Mouse (Mus musculus): ENCODE data around the gene Fibp. TPM values are rescaled to one million over a fixed set of nuclear protein-coding genes. Genes with fewer than 3 reads are reported as not detected.

The Fibp gene
- polyA plus RNA-seq, 1 experiment from 2014 or later, result 95.1 TPM

DNA sequence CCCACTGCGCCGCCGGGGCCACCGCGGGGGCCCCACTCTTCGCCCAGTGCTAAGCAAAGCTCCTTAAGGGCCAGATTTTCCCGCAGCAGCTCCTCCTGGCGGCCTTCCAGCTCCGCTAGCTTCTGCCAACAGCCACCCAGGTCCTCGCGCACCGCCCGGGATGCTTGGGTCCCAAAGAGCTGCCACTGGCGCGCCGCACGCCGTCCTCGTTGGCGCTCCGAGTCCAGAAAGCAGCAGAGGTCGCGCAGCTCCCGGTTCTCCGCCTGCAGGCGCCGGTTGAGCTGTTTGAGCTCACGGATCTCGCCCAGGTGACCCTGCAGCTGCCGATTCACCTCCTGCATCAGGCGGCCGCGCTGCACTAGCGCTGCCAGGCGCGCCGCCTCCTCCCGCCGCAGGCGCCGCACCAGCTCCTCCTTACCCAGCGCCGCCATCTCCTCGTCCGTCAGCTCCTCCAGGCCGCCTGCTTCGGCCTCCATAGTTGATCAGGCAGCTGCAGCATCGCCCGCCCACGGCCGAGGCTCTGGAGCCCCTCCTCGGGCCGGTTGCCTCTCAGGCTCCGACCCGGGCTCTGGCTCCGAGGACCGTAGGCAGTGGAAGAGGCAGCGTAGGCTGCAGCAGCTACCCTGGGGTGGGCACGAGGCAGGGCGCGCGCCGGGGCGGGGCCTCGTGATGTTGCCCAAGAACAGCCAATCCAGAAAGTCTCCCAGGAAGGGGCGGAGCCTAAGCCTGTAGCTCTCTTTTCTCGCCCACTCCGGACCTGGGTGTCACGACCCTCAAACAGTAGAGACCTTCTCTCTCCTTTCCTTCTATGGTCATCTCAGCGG lies 3.3 kb upstream of the Fibp start:
- Histone ChIP-seq H3K4me3 (replicated peaks) (peak overlapping the region; percentile 88), H3K4me1 (replicated peaks) (peaks cover 32% of the 10 kb centered on the region), H3K9ac (peak overlapping the region; percentile 90), H3K9me3 (no peaks in the 10 kb centered on the region), H3K27ac (peak overlapping the region; percentile 92), H3K4me2 (replicated peaks) (peak overlapping the region; percentile 98), H3K36me3 (no peaks in the 10 kb centered on the region), H3K27me3 (replicated peaks) (no peaks in the 10 kb centered on the region)
- ATAC-seq, result peak; percentile 91
- under 1% methylated on average over 70 of the region's 70 CpGs for WGBS

DNA sequence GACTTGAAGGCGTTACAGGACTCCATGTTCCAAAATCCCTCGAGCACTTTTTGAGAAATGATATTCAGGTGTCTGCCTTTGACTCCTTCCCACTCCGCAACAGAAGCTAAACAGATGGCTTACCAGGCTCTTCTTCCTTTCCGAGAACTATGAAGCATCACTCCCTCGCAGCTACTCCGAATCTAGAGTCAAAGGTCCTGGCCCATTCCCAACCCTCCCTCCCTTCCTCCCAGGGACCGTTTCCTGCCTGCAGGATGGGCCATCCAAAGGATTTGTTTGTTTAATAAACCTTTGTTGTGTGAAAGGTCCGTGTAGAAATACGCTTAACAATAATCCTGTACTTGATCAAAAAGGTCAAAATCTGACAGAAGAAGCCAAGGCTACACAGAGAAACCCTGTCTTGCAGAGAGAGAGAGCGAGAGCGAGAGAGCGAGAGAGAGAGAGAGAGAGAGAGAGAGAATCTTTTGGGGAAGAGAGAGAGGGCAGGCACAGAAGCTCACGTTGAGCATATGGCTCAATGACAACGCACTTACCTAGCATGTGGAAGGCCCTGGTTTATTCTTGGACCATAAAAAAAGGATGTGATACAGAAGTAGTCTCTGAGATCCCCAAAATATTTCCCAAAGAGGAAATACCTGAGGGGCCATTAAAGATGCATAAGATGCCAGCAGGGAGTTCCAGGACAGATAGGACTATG lies 2.5 kb upstream of the Fibp start, which contains the start of gene Ccdc85b:
Gene Ccdc85b (minus strand): TSS at position 149 of the 697 bp plus-strand sequence.
- Histone ChIP-seq H3K27ac (peak within 1 kb of the TSS; percentile 92), H3K27me3 (replicated peaks) (no peaks in the 10 kb centered on the region), H3K4me3 (replicated peaks) (peak within 1 kb of the TSS; percentile 88), H3K9ac (peak within 1 kb of the TSS; percentile 90), H3K36me3 (no peaks in the 10 kb centered on the region; the same call in 1 of the 2 replicates), H3K4me2 (replicated peaks) (peak within 1 kb of the TSS; percentile 98), H3K9me3 (no peaks in the 10 kb centered on the region), H3K4me1 (replicated peaks) (peaks cover 32% of the 10 kb centered on the region)
- WGBS, result 13% methylated on average over 14 of the region's 14 CpGs
- no peak; the same call in 1 of the 2 replicates for ATAC-seq

DNA sequence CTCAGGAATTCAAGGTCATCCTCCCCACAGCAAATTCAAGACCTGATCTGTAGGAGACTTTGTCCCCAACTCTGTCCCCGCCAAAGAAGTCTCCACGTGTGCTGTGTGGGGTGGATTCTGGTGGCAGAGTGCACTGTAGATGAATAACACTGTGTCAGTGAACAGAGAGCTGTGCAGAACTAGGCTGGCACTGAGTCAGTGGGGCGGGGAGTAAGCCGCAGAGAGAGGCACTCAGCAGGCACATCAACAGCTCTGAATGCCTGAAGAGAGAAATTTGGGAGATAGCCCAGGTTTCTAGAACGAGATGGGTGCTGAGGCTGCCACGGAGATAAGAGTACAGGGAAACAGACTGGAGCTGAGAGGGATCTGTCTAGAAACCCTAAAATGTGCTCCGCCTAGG lies 1.4 kb upstream of the Fibp start:
- WGBS, result 63% methylated on average over 7 of the region's 7 CpGs
- no peaks in the 10 kb centered on the region for H3K27me3 ChIP-seq (replicated peaks)
- H3K9me3 ChIP-seq, result no peaks in the 10 kb centered on the region
- H3K4me2 ChIP-seq (replicated peaks), result no peak overlapping the region; the same call in 1 of the 2 replicates
- peaks cover 32% of the 10 kb centered on the region for H3K4me1 ChIP-seq (replicated peaks)
- no peak overlapping the region for H3K27ac ChIP-seq
- no peak for ATAC-seq
- H3K4me3 ChIP-seq (replicated peaks), result no peak overlapping the region
- H3K36me3 ChIP-seq, result peaks cover 3% of the 10 kb centered on the region; the same call in 1 of the 2 replicates
- no peak overlapping the region for H3K9ac ChIP-seq

DNA sequence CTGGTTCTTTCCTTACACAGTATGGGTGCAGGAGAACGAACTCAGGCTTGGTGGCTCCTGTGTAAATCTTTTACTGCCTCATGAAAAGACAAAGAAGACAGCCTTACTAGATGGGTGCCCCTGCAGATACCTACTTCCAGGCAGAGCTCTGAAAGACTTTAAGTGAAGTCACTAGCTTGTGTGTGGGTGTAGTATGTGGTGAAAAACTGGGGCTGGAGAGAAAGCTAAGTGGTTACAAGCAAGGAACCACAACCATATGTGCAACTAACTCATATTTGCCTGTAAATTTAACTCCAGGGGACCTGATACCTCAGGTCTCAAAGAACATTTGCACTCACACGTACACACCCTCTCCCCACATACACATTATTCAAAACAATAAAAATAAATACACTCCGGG lies 519 bp upstream of the Fibp start:
- peaks cover 27% of the 10 kb centered on the region for H3K4me1 ChIP-seq (replicated peaks)

DNA sequence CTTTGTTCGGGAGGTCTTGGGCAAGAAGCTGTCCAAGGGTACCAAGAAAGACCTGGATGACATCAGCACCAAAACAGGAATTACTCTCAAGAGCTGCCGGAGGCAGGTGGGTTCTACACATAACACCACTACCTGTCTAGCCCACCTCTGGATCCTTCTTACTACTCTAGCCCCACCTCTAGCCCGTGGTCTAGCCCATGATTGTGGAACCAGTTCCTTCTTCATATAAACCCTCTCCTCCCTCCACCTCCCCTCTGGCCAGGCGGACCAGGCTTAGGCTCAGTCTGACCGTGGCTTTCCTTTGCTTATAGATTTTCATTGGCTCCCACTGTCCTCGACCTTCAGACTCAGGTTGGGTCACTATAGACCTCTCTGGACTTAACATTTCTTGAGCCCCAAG lies 996 bp downstream of the Fibp start:
- peaks cover 13% of the 10 kb centered on the region for H3K4me1 ChIP-seq (replicated peaks)
- H3K9ac ChIP-seq, result no peak overlapping the region
- no peaks in the 10 kb centered on the region for H3K27me3 ChIP-seq (replicated peaks)
- H3K4me3 ChIP-seq (replicated peaks), result peak overlapping the region; percentile 58
- H3K9me3 ChIP-seq, result no peaks in the 10 kb centered on the region
- no peak overlapping the region for H3K27ac ChIP-seq
- peak overlapping the region; percentile 72 for H3K4me2 ChIP-seq (replicated peaks)
- peaks cover 17% of the 10 kb centered on the region; the same call in 1 of the 2 replicates for H3K36me3 ChIP-seq
- 76% methylated on average over 6 of the region's 6 CpGs for WGBS
- ATAC-seq, result no peak

More for the DNA sequence above, 519 bp upstream of the Fibp start:
- no peak overlapping the region for H3K27ac ChIP-seq
- H3K4me3 ChIP-seq (replicated peaks), result peak overlapping the region; percentile 58
- peak overlapping the region; percentile 72 for H3K4me2 ChIP-seq (replicated peaks)
- H3K9ac ChIP-seq, result peak overlapping the region; percentile 46
- no peaks in the 10 kb centered on the region for H3K27me3 ChIP-seq (replicated peaks)
- H3K36me3 ChIP-seq, result peaks cover 3% of the 10 kb centered on the region; the same call in 1 of the 2 replicates
- H3K9me3 ChIP-seq, result no peaks in the 10 kb centered on the region
- WGBS, result 22% methylated on average over 3 of the region's 3 CpGs
- no peak for ATAC-seq

DNA sequence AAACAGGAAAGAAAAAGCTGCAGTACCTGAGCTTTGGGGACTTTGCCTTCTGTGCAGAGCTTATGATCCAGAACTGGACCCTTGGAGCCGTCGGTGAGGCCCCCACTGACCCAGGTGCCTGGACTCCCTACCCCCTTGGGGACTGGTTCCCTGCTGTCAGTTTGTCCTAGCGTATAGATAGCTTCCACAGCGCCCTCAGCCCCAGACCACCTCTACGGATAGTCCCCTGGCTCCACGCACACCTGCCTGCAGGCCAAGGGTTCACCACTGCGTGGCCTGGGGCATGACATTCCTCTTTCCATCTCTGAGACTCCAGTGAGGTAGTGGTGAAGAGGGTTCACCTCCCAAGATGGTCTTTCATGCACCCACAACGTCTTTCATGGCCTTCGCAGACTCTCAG lies 2.8 kb downstream of the Fibp start:
- no peak overlapping the region for H3K4me2 ChIP-seq (replicated peaks)
- H3K27me3 ChIP-seq (replicated peaks), result no peaks in the 10 kb centered on the region
- ATAC-seq, result no peak
- H3K4me1 ChIP-seq (replicated peaks), result peaks cover 6% of the 10 kb centered on the region
- H3K27ac ChIP-seq, result no peak overlapping the region
- no peak overlapping the region for H3K9ac ChIP-seq
- H3K9me3 ChIP-seq, result no peaks in the 10 kb centered on the region
- H3K4me3 ChIP-seq (replicated peaks), result no peak overlapping the region
- 89% methylated on average over 9 of the region's 9 CpGs for WGBS
- peaks cover 25% of the 10 kb centered on the region; the same call in 1 of the 2 replicates for H3K36me3 ChIP-seq

DNA sequence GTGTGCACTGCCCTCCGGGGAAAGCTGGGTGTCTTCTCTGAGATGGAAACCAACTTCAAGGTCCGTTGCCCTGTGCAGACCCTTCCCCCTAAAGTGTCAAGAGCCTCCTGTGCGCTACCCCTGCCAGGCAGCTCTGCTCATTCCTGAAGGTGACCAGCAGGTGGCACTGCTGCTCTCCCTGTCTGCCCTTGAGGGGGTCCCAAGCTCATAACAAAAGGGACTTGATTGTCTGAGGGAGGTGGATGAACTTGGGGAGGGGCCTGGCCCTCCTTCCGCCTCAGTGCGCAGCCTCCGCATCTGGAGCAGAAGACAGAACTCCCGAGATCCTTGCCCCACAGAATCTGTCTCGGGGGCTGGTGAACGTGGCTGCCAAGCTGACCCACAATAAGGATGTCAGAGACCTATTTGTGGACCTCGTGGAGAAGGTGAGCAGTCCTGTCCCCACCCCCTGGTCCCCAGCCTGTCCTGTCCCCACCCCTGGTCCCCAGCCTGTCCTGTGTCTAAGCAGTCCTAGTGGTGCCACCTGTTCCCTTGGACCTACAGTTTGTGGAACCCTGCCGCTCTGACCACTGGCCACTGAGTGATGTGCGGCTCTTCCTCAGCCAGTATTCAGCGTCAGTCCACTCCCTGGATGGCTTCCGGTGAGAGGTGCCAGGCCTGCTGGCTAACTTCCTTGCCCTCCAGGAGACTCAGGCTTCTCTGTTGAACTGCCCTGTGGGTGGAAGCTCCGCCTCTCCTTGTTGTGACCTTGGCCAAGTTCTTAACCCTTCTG lies 3.6 kb downstream of the Fibp start:
- H3K9ac ChIP-seq, result peak overlapping the region; percentile 22; the same call in 1 of the 2 replicates
- H3K9me3 ChIP-seq, result no peaks in the 10 kb centered on the region
- WGBS, result 43% methylated on average over 15 of the region's 15 CpGs
- H3K27me3 ChIP-seq (replicated peaks), result no peaks in the 10 kb centered on the region
- H3K4me1 ChIP-seq (replicated peaks), result peaks cover 5% of the 10 kb centered on the region
- H3K4me2 ChIP-seq (replicated peaks), result peak overlapping the region; percentile 47
- peaks cover 25% of the 10 kb centered on the region; the same call in 1 of the 2 replicates for H3K36me3 ChIP-seq
- peak overlapping the region; percentile 19 for H3K4me3 ChIP-seq (replicated peaks)
- H3K27ac ChIP-seq, result 0 out of 2 replicates have a peak overlapping the region, but pooled peaks have one; percentile 42
- ATAC-seq, result no peak

DNA sequence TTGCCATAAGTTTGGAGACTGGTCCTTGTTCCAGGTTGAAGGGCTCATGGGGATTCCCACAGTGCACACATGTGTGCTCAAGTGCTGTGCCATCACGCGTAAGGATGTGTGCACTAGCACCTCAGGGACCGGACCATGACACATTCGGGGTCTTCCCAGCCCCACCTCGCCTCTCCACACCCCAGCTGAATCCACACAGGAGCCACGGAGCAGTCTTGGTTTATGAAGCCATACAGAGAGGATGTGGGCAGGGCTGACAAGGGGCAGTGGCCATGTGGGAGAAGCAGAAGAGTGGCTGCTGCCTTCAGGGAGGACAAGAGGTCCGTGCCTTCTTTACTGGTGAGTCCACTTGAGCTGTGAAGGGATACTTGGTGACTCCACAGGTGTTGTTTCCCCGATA lies 4.6 kb downstream of the Fibp start:
- H3K9me3 ChIP-seq, result no peaks in the 10 kb centered on the region
- H3K4me3 ChIP-seq (replicated peaks), result no peak overlapping the region
- no peak overlapping the region for H3K27ac ChIP-seq
- 95% methylated on average over 8 of the region's 8 CpGs for WGBS
- no peak for ATAC-seq
- H3K27me3 ChIP-seq (replicated peaks), result no peaks in the 10 kb centered on the region
- peaks cover 5% of the 10 kb centered on the region for H3K4me1 ChIP-seq (replicated peaks)
- no peak overlapping the region for H3K4me2 ChIP-seq (replicated peaks)
- peaks cover 25% of the 10 kb centered on the region; the same call in 1 of the 2 replicates for H3K36me3 ChIP-seq
- no peak overlapping the region for H3K9ac ChIP-seq

DNA sequence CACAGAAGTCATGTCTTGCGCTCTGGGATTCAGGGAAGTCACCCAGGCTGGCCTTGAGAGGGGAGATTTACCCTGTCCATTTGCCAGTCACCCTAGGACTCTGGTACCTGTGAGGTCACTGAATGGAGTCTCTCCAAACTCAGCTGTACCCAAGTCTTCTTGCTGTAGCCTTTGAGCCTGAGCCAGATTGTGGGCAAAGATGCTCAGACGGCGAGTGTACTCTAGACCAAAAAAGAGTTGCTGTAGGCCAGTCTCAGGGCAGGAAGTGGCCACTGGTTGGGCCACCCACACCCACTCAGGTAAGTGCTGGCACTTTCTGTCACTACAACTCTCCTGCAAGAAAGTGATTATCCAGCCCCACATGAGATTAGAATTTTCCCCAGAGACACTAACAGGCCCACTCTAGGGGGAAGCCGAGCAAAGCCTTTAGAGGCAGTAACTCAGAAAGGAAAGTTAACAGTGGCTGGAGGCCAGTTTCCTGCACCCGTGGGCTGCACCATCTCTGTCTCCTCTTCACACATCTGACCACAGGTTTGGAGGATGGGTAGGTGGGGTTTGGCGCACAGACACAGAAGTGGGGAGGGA lies 6.6 kb downstream of the Fibp start:
- Histone ChIP-seq H3K27me3 (replicated peaks) (no peaks in the 10 kb centered on the region), H3K27ac (no peak overlapping the region), H3K9me3 (no peaks in the 10 kb centered on the region), H3K4me3 (replicated peaks) (no peak overlapping the region), H3K4me2 (replicated peaks) (no peak overlapping the region), H3K4me1 (replicated peaks) (no peaks in the 10 kb centered on the region; the same call in 1 of the 2 replicates), H3K36me3 (peaks cover 25% of the 10 kb centered on the region; the same call in 1 of the 2 replicates), H3K9ac (no peak overlapping the region)
- 92% methylated on average over 6 of the region's 6 CpGs for WGBS
- no peak for ATAC-seq

DNA sequence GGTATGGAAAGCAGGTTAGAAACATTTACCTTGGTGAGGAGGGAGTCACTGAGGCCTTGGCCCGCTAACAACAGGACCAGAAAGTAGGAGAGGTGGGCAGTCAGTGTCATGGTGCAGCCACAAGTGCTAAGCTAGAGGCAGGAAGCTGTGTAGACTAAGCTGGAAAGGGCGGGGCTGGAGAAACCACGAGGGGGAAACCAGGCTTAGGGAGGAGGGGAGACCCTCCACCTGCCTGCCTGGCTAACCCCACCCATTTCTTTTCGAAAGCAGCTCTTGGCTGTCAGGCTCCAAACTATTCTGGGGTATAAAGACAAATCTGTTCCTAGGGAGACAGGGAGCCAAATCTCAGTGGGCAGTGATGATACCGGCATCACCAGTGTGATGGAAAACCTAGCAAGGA lies 8.0 kb downstream of the Fibp start, which contains the start of gene Ctsw:
Gene Ctsw (minus strand): TSS at position 134 of the 400 bp plus-strand sequence.
- H3K27ac ChIP-seq, result no peak within 1 kb of the TSS
- no peaks in the 10 kb centered on the region; the same call in 1 of the 2 replicates for H3K4me1 ChIP-seq (replicated peaks)
- no peak within 1 kb of the TSS for H3K4me3 ChIP-seq (replicated peaks)
- no peaks in the 10 kb centered on the region for H3K9me3 ChIP-seq
- no peak within 1 kb of the TSS for H3K4me2 ChIP-seq (replicated peaks)
- H3K27me3 ChIP-seq (replicated peaks), result no peaks in the 10 kb centered on the region
- 0 out of 2 replicates have a peak within 1 kb of the TSS, but pooled peaks have one; percentile 17 for H3K9ac ChIP-seq
- ATAC-seq, result no peak
- 46% methylated on average over 5 of the region's 5 CpGs for WGBS
- H3K36me3 ChIP-seq, result peaks cover 23% of the 10 kb centered on the region; the same call in 1 of the 2 replicates

DNA sequence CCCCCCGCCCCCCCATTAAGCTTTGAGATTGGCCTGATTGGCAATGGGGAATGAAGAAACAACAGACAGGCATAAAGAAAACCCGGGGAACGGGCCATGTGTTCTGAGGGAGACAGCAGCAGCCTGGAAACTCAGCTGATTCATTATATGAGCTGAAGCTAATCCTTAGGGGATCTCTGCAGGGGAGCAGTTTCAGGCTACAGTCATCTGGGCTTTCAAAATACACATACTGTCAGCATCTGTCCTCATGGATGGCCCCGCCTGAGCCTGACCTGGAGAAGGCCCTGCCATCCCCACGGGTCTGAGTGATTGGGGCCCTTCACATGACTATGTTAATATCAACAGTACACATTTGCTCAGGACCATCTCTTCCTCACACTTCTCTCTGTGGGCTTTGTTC lies 11.4 kb downstream of the Fibp start:
- Histone ChIP-seq H3K9me3 (no peaks in the 10 kb centered on the region), H3K9ac (no peak overlapping the region), H3K27me3 (replicated peaks) (no peaks in the 10 kb centered on the region), H3K27ac (no peak overlapping the region), H3K36me3 (peaks cover 5% of the 10 kb centered on the region; the same call in 1 of the 2 replicates), H3K4me1 (replicated peaks) (peaks cover 17% of the 10 kb centered on the region), H3K4me3 (replicated peaks) (no peak overlapping the region), H3K4me2 (replicated peaks) (no peak overlapping the region)
- WGBS, result 51% methylated on average over 5 of the region's 5 CpGs
- ATAC-seq, result no peak
